Mouse (Mus musculus): ENCODE results near the gene Bpgm.
A peak's percentile ranks its signal among the peaks of the same experiment; 100 is the strongest.

GRCm38 (mm10) chr6:34549017-34549416 is 73.0 kb downstream of the Bpgm start:
- no peak for TF ChIP-seq EP300 (optimal IDR thresholded peaks at IDR 0.05)
- peak; percentile 87 for TF ChIP-seq CTCF (IDR thresholded peaks at IDR 0.05; ENCODE audit: low read depth)

All from stomach, postnatal 0 days (tissue).